Mouse (Mus musculus) ovary, adult 18-20 months (tissue): ENCODE measurements around the gene Hnrnpc.
"Not testable (repeated sequence)": the region's sequence is repeated elsewhere in the genome, so short reads cannot be mapped to it uniquely, and the experiment has no call there.

Experiments
- DNase-seq: peaks from one replicate; pipeline ENCODE4 v3.0.0; 2022; ENCODE audit warnings: low spot score, mixed read lengths

Gene Hnrnpc

GRCm38 (mm10) chr14:52101285-52102157, 2.3 kb downstream of the Hnrnpc start:
- no peak for DNase-seq

DNA sequence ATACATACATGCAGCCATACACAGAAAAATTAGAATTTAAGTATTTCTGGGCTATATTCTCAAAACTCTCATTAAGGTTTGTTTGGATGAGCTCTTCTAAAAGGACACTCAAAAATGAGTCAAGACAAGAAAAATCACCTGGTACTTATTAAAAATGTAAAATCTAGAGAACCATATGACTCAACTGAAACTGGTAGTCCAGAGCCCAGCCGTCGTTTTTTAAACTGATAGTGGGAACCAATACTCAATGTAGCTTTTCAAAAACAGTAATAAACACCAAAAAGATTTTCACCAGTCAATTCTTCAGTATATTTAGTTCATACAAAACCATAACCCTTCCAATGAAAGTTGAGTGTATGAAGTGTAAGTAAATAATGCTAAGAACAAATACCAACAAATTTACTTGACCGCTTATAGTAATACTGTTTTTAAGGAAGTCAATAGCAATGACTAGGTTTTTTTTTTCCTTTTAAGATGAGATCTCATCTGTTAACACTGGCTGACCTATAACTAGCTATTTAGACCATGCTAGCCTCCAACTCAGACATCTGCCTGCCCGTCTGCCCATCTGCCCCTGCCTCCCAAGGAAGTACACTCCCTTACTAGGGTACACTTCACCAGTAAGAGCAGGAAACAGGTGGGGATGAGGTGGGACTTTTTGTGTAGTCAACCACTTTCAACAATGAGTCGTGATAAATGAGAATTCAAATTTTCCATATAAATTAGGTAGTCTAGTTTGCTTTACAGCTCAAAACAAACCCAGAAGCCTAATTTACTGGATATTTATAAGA, 3.5 kb downstream of the Hnrnpc start:
- DNase-seq = no peak

DNA sequence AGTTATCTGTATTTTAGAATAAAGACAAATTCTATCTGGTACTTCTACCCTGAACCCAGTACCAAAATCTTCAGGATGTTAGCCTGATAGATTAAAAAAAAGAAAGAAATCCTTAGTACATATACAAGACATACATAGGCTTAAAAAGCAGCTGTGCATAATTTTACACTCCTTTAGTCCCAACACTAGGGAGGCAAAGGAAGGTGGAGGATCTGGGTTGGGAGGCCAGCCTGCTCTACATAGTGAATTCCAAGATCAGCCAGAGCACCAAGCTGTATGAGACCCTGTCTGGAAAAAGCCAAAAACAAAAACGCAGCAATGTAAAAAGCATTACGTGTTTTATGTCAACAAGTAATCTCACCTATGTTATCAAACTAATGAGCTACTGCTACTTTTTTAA, 4.3 kb downstream of the Hnrnpc start:
- DNase-seq = no peak

DNA sequence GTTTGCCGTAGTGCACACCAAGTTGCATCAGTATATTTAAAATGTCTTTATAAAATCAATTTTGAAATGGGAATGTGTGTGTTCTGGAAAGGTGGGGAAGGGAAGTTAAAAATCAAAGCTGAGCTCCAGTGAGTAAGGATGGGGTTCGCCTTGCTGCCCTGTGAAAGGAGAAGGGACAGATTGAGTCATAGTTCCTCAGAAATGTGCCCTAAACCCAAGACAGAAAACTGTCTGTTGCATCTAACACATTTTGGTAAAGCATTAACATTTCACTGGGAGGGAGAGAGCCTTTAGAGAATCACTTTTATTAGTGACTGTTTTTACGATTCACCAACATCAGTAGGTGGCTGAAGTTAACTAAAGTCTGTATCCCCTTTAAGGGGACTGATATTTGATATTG, 5.4 kb downstream of the Hnrnpc start:
- DNase-seq = not testable (repeated sequence)

DNA sequence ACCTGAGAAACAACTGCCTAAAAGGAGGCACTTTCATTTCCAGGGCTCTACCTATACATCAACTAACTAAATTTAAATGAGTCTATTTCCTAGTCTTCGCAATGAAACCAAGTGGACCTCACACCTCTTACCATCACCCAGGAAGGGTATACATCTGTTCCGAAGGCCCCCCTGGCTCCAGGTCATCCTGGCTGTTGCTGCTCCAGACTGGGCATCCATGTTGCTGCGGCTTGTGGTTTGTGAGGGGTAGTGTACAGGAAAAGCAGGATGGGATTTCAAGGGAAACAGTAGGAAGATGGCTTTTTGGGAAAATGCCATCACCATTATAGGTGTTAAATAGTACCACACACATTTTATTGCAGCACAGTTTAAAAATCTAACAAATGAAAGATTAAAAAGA, 6.6 kb downstream of the Hnrnpc start:
- not testable (repeated sequence) for DNase-seq

GRCm38 (mm10) chr14:52094533-52094932, 9.3 kb downstream of the Hnrnpc start:
- DNase-seq = no peak

- no peak for DNase-seq
Observed at GRCm38 (mm10) chr14:52083083-52083482, 20.7 kb downstream of the Hnrnpc start.

- no peak for DNase-seq
Observed at GRCm38 (mm10) chr14:52071599-52072137, 32.2 kb downstream of the Hnrnpc start.

GRCm38 (mm10) chr14:52066135-52066534, 37.7 kb downstream of the Hnrnpc start:
- no peak for DNase-seq

DNA sequence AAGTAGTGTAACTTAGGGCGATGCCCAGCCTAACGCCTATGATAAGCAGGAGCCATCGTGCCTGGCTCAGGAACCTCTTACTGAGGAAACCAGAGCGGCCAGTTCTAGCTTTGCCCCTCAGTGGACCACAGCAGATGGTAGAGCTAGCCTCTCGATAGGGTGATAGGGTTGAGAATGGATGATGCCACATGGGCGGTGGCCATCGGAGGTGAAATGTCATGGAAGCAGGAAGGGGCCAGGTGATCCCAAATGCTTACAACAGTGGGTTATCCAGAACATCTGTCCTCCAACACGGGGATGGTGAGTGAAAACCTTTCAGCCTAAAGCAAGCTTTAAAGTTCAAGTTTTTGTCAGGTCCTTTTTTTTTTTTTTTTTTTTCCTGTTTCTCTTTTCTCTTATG, 42.0 kb downstream of the Hnrnpc start:
- no peak for DNase-seq

GRCm38 (mm10) chr14:52060800-52061199, 43.0 kb downstream of the Hnrnpc start:
- no peak for DNase-seq

- no peak for DNase-seq
Observed at GRCm38 (mm10) chr14:52059982-52060381, 43.8 kb downstream of the Hnrnpc start.

- not testable (repeated sequence) for DNase-seq
Observed at GRCm38 (mm10) chr14:52052720-52053119, 51.1 kb downstream of the Hnrnpc start.

- DNase-seq = no peak
Observed at GRCm38 (mm10) chr14:52045966-52046565, 57.8 kb downstream of the Hnrnpc start.

GRCm38 (mm10) chr14:52044901-52045678, 58.7 kb downstream of the Hnrnpc start:
- DNase-seq = no peak

- no peak for DNase-seq
Observed at GRCm38 (mm10) chr14:52043446-52043845, 60.4 kb downstream of the Hnrnpc start.

- DNase-seq = not testable (repeated sequence)
Observed at GRCm38 (mm10) chr14:52042359-52042758, 61.5 kb downstream of the Hnrnpc start, which contains the start of gene Olfr221. Gene Olfr221, minus strand, starts transcription at chr14:52042459.

- DNase-seq = no peak
Observed at GRCm38 (mm10) chr14:52039332-52039731, 64.5 kb downstream of the Hnrnpc start.

DNA sequence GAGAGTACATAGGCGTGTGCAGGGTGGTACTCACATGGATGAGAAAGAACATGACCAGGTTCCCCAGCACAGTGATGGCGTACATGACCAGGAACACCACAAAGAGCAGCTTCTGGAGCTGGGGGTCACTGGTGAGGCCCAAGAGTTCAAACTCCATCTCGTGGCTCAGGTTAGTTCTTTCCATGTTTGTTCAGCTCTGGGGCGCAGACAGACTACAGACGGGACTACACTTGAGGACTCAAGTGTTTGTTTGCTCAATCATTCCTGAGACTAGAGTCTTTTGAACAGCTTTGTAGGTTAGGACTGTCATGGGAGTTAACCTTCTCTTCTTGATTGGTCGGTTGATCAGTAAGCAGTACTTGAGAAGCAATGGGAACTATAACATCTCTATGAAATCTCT, 67.9 kb downstream of the Hnrnpc start:
- DNase-seq = no peak

DNA sequence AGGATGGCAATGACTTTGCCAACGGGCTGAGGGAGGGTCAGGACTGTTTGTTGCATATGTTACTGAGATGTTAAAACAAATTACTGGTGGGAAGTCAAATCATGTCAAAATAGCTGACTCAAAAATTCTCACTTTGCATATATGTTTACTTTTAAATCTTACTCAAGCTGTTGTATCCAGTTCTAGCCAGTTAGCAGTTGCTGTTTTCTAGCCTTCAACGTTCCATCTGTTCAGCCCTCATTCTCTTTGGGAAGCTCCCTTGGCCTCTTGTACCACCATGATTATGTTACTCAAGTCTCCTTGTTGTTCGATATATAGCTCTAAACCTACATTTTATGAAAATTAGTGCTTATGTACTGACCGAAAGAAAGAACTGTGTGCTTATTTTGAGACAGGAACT, 77.5 kb downstream of the Hnrnpc start:
- DNase-seq = no peak

- DNase-seq = no peak
Observed at GRCm38 (mm10) chr14:52024133-52024532, 79.7 kb downstream of the Hnrnpc start.
